Mouse (Mus musculus) forebrain, embryonic 13.5 days (tissue): ENCODE data around the gene Chd2. TPM values are rescaled to one million over a fixed set of nuclear protein-coding genes. Genes with fewer than 3 reads are reported as not detected.

Source experiments
- ATAC-seq: fragments of 200-750 bp; cut with Nextera tagmentation; 2 replicates; pipeline ENCODE4 v1.8.0; 2017
- H3K27ac ChIP-seq: fragments of 300-500 bp; sonication (generic); 2 replicates; pipeline ENCODE4 v1.5.1; 2015; ENCODE audit warnings: inconsistent platforms, mild to moderate bottlenecking, moderate library complexity
- H3K27me3 ChIP-seq: fragments of 300-500 bp; sonication (generic); 2 replicates; pipeline ENCODE4 v1.6.1; 2015; ENCODE audit warnings: mild to moderate bottlenecking, inconsistent platforms
- H3K36me3 ChIP-seq: fragments of 300-500 bp; sonication (generic); 2 replicates; pipeline ENCODE4 v1.6.1; 2015; ENCODE audit warnings: mild to moderate bottlenecking, inconsistent platforms; ENCODE audit not compliant: poor library complexity, severe bottlenecking
- H3K4me1 ChIP-seq: fragments of 300-500 bp; sonication (generic); 2 replicates; pipeline ENCODE4 v1.6.1; 2015; ENCODE audit warnings: inconsistent platforms
- H3K4me2 ChIP-seq: fragments of 300-500 bp; sonication (generic); 2 replicates; pipeline ENCODE4 v1.6.1; 2015; ENCODE audit warnings: inconsistent platforms, mild to moderate bottlenecking, moderate library complexity
- H3K4me3 ChIP-seq: fragments of 300-500 bp; sonication (generic); 2 replicates; pipeline ENCODE4 v1.5.1; 2015; ENCODE audit warnings: mild to moderate bottlenecking, inconsistent platforms
- H3K9ac ChIP-seq: fragments of 300-500 bp; sonication (generic); 2 replicates; pipeline ENCODE4 v1.6.1; 2015; ENCODE audit warnings: mild to moderate bottlenecking, inconsistent platforms
- H3K9me3 ChIP-seq: fragments of 300-500 bp; sonication (generic); replicated peaks from 2 replicates; pipeline ENCODE4 v1.6.1; 2016; ENCODE audit warnings: inconsistent platforms
- WGBS: fragments of 180-500 bp; shearing (Covaris S2); methylation state at CpG from one replicate; pipeline ENCODE4 v1.1.7; 2015; 5-methylcytosine and 5-hydroxymethylcytosine counted together
- polyA plus RNA-seq: library from polyadenylated mRNA; unstranded; fragments of >200 nt; fragmentation: Nextera tagmentation; extraction: Ambion mirVana; gene quantifications from 2 replicates; pipeline ENCODE4 v1.2.1, GENCODE M21; 2015

Gene Chd2
- polyA plus RNA-seq, 1 experiment from 2014 or later = 62.8 TPM

DNA sequence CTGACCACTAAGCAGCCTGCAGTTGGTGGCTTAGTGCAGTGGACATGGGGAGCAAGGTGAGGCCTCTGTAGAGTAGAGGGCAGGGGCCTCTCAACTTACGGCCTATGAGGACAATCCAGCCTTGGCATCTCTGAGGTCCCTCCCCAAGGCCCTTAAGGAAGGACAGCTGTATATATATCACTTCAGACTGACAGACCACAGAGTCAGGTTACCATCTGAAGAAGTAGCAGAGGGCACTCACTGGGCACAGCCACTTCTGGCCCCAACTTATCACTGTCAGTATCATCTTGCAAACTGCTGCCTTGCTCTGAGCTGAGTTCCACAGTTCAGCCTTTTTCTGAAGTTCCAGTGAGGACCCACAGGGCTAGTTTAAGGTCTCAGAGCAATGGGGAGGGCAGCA lies 139.0 kb downstream of the Chd2 start:
- H3K27ac ChIP-seq = no peak overlapping the region
- WGBS = 91% methylated on average over 1 of the region's 1 CpGs
- ATAC-seq = no peak
- H3K27me3 ChIP-seq = no peaks in the 10 kb centered on the region
- H3K4me3 ChIP-seq = no peak overlapping the region
- H3K9me3 ChIP-seq = 0 out of 2 replicates have a peak, but pooled peaks cover 10% of the 10 kb centered on the region
- H3K4me2 ChIP-seq = no peak overlapping the region
- peaks cover 59% of the 10 kb centered on the region for H3K4me1 ChIP-seq
- peaks cover 42% of the 10 kb centered on the region for H3K36me3 ChIP-seq
- peak overlapping the region; percentile 30 for H3K9ac ChIP-seq

DNA sequence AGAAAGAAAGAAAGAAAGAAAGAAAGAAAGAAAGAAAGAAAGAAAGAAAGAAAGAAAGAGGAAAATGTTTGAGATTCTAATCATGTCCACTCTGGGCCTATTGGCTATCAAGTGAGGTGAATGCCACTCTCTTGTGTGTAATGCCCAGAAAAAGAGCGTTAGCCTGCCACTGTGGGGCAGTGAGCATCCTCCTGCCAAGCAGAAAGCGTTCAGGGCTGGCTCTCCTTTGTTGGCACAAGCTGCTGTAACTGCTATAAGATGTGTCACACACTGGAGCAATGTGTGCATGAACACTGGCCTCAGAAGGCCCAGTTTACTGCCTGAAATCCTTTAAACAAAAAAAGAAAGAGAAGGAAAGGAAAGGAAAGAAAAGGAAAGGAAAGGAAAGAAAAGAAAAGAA lies 139.5 kb downstream of the Chd2 start:
- Histone ChIP-seq H3K9ac (no peak overlapping the region), H3K27ac (no peak overlapping the region), H3K4me2 (no peak overlapping the region), H3K36me3 (peaks cover 37% of the 10 kb centered on the region), H3K27me3 (no peaks in the 10 kb centered on the region), H3K9me3 (0 out of 2 replicates have a peak, but pooled peaks cover 10% of the 10 kb centered on the region), H3K4me3 (no peak overlapping the region), H3K4me1 (peaks cover 64% of the 10 kb centered on the region)
- ATAC-seq = no peak
- 8% methylated on average over 2 of the region's 2 CpGs for WGBS

DNA sequence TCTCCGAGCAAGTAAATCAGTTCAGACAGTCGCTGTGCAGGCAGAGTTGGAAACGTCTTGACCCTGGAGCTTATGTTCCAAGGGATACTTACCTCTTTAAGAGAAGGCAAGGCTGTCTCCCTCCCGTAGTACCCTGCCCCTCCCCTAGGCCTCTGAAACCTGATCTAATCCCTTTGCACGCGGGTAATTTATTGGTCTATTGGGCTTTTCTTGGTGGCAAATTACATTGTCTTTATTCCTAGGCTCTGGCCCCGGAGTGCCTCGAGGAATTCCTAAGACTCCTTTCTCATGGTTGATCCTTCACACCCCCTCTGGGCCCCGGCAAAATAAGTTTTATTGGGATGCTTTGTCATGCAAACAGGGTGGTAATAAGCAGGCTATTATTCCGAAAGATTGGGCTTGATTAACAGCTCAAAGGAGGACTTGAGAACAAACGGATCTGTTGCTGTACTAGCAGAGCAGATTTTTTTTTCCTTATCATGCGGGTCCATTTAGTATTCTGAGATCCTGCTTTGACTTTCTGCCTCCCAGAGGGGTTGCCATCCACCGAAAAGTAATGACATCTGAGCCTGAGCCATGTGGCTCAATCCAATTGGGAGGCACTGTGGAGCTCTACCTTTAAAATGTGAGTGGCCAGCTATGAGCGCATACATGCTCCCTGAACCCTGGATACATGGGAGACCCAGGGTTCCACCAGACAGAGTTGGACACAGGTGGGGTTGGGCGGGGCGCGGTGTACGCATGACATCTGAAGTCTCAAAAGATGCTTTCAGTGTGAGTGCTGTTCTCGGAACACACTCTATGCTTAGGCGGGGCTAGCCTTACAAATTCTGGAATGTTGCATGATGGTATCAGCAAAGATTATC lies 141.3 kb downstream of the Chd2 start:
- Histone ChIP-seq H3K27me3 (no peaks in the 10 kb centered on the region), H3K4me1 (peaks cover 81% of the 10 kb centered on the region), H3K27ac (peak overlapping the region; percentile 84), H3K36me3 (peaks cover 19% of the 10 kb centered on the region), H3K9me3 (no peaks in the 10 kb centered on the region), H3K4me3 (peak overlapping the region; percentile 35), H3K9ac (peak overlapping the region; percentile 43), H3K4me2 (peak overlapping the region; percentile 58)
- 2% methylated on average over 20 of the region's 20 CpGs for WGBS
- peak; percentile 79 for ATAC-seq

DNA sequence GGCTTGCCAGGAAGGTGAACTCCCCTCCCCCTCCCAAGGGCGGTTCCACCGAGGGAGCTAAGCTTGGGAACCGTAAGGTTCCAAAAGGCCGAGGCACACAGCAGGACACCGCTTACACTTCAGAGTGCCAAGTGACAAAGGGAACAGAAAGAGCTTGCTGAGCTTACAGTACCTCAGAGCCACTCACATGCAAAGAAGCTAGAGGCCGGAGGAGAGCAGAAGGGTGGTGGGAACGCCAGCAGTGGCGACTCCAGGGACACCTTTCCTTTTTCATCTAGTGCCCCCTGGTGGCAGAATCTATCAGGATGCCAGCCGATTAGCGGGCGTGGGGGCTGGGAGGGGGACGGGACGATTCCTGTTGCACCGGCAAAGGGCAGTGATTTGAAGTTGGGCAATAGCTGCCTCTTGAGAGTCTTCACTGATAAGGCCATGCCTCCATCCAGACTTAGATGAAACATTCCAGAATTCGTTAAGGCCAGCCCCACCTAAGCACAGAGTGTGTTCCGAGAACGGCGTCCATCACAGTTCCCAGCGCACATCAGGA lies 142.1 kb downstream of the Chd2 start:
- ATAC-seq = peak; percentile 75
- peak overlapping the region; percentile 58 for H3K4me2 ChIP-seq
- H3K27me3 ChIP-seq = no peaks in the 10 kb centered on the region
- H3K27ac ChIP-seq = peak overlapping the region; percentile 84
- WGBS = under 1% methylated on average over 19 of the region's 19 CpGs
- peak overlapping the region; percentile 43 for H3K9ac ChIP-seq
- peaks cover 17% of the 10 kb centered on the region for H3K36me3 ChIP-seq
- H3K9me3 ChIP-seq = no peaks in the 10 kb centered on the region
- H3K4me1 ChIP-seq = peaks cover 86% of the 10 kb centered on the region
- H3K4me3 ChIP-seq = peak overlapping the region; percentile 35

DNA sequence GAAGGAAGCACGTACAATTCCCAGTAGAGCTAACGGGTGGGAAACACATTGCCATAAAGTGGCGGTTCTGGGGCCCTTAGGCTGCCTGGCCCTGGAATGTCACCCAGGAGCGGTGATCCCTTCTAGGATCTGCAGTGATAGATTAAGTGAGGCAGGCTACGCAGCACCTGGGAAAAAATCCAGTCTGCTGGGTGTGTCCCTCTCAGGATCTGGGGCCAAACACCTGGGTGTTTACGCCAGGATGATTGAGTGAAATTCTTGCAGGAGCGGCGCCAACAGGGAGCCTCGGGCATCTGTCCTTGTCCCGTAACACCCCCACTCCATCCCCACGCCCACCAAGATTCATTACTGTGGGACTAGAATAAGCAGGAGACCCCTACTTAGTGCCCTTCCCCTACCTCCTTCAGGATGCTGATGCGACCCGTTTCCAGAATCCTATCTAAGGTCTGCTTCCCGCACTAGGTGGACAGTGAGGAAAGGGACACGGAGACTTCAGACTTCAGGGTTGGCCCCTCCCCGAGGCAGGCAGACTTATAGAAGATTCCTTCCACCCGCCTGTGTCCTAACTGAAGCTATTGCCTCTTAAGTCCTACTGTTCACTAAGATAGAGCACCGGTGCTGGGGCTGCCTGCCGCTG lies 142.7 kb downstream of the Chd2 start:
- H3K4me2 ChIP-seq = peak overlapping the region; percentile 58
- 4% methylated on average over 19 of the region's 19 CpGs for WGBS
- peaks cover 92% of the 10 kb centered on the region for H3K4me1 ChIP-seq
- H3K27ac ChIP-seq = peak overlapping the region; percentile 84
- no peaks in the 10 kb centered on the region for H3K27me3 ChIP-seq
- H3K4me3 ChIP-seq = peak overlapping the region; percentile 35
- peaks cover 11% of the 10 kb centered on the region for H3K36me3 ChIP-seq
- ATAC-seq = peak; percentile 2; the same call in 1 of the 2 replicates
- H3K9me3 ChIP-seq = no peaks in the 10 kb centered on the region
- H3K9ac ChIP-seq = peak overlapping the region; percentile 37

DNA sequence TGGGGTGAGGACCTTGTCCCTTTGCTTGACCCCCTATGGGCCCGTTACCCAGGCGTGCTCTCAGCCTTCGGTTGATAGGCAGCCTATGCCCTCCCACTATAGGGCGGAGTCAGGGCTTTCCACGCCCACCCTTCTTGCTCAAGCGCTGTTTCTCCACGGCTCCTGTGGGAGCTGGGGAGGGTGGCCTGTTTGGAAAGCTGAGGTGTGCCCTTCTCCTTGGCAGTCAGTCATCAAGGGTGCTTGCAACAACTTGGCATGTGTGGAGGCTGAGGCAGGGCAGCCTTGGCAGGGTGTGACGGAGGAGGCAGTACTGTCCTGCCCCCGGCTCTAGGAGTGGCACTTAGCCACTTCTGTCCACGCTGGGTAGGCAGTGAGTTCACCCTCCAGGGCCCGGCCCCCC lies 143.3 kb downstream of the Chd2 start:
- Histone ChIP-seq H3K27me3 (no peaks in the 10 kb centered on the region), H3K4me1 (peaks cover 93% of the 10 kb centered on the region)
- WGBS = 4% methylated on average over 11 of the region's 11 CpGs

DNA sequence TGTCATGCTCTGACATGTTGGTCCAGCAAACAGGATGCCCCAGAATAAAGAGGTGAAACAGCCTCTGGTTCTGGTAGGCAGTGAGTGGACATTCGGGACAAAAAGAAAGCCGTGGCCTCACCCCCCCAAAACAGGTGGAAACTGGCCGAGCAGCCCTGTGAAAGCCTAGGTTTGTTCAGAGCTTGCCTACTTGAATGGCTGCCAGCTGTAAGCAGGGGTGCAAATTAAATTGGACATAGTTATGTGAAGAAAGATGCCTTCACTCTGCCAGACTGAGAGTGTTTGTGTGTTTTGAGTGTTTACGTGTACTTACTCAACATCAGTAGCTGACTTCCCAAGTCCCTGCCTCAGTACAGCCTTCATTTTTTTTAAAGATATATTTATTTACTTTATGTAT lies 147.6 kb downstream of the Chd2 start:
- peak overlapping the region; percentile 91 for H3K9ac ChIP-seq
- 33% methylated on average over 4 of the region's 4 CpGs for WGBS

More for the DNA sequence above, 143.3 kb downstream of the Chd2 start:
- Histone ChIP-seq H3K4me3 (peak overlapping the region; percentile 35), H3K9me3 (no peaks in the 10 kb centered on the region), H3K36me3 (peaks cover 5% of the 10 kb centered on the region), H3K27ac (peak overlapping the region; percentile 84), H3K4me2 (peak overlapping the region; percentile 58), H3K9ac (peak overlapping the region; percentile 37)
- peak; percentile 36; the same call in 1 of the 2 replicates for ATAC-seq

DNA sequence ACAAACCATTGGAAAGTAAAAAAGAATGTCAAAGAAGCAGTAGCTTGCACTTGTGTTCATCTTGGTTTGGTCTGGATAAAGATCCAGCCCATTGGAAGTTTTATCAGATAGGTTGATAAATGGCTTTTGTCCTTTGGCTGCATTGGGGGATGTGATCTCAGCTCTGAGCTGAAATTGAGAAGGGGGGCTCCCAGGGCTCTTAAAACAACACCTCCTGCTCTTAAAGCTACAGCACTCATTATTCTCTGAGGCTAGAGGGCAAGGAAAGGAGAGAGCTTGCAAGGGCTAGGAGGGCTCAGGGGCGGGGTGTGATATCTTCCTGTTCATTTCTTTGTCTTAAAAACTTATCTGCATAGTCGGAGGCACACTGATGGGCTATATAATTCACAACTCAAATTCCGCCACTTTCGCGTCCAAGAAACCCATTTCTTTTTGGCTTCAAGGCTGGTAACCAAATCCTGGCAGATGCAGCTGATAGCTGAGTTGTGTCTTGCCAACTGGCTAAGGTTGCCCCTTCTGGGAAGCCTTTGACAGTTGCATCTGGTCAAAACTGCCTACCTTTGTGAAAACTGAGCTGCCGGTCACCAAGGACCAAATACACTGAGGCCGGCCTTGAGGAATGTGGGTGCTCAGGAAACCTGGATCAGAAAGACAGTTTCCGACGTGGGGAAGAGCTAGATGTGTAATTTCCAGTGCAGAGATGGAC lies 148.2 kb downstream of the Chd2 start:
- Histone ChIP-seq H3K36me3 (peaks cover 7% of the 10 kb centered on the region), H3K4me3 (peak overlapping the region; percentile 64), H3K4me1 (peaks cover 91% of the 10 kb centered on the region), H3K27me3 (no peaks in the 10 kb centered on the region), H3K9ac (peak overlapping the region; percentile 91), H3K4me2 (peak overlapping the region; percentile 84), H3K27ac (peak overlapping the region; percentile 86), H3K9me3 (no peaks in the 10 kb centered on the region)
- ATAC-seq = no peak
- WGBS = 30% methylated on average over 9 of the region's 9 CpGs

More for the DNA sequence above, 147.6 kb downstream of the Chd2 start:
- Histone ChIP-seq H3K4me2 (peak overlapping the region; percentile 84), H3K4me1 (peaks cover 91% of the 10 kb centered on the region), H3K4me3 (peak overlapping the region; percentile 64), H3K27ac (peak overlapping the region; percentile 86), H3K36me3 (peaks cover 5% of the 10 kb centered on the region; the same call in 1 of the 2 replicates), H3K27me3 (no peaks in the 10 kb centered on the region), H3K9me3 (no peaks in the 10 kb centered on the region)
- ATAC-seq = no peak

DNA sequence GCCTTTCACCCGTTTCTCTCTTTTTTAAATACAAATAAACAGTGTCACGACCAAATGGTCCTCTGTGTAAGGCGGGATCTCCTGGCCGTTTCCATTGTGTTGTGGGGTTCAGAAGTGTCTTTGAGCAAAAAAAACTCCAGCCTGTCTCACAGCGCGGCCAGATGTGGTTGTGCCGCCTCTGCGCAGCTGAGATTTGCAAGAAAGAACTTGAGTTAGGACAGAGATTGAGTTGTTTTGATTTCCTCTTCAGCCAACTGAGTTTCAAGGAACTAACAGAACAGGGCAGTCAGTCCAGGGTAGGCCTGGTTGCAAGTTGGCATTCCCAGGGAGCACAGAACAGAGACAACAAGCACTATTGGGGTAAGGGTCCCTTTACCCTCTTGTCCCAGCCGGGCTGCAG lies 149.3 kb downstream of the Chd2 start:
- H3K9me3 ChIP-seq = no peaks in the 10 kb centered on the region
- 0% methylated on average over 9 of the region's 9 CpGs for WGBS
- peak overlapping the region; percentile 86 for H3K27ac ChIP-seq
- ATAC-seq = no peak
- peak overlapping the region; percentile 91 for H3K9ac ChIP-seq
- H3K4me1 ChIP-seq = peaks cover 86% of the 10 kb centered on the region
- H3K27me3 ChIP-seq = no peaks in the 10 kb centered on the region
- H3K4me3 ChIP-seq = peak overlapping the region; percentile 64
- H3K36me3 ChIP-seq = peaks cover 14% of the 10 kb centered on the region
- H3K4me2 ChIP-seq = peak overlapping the region; percentile 84

DNA sequence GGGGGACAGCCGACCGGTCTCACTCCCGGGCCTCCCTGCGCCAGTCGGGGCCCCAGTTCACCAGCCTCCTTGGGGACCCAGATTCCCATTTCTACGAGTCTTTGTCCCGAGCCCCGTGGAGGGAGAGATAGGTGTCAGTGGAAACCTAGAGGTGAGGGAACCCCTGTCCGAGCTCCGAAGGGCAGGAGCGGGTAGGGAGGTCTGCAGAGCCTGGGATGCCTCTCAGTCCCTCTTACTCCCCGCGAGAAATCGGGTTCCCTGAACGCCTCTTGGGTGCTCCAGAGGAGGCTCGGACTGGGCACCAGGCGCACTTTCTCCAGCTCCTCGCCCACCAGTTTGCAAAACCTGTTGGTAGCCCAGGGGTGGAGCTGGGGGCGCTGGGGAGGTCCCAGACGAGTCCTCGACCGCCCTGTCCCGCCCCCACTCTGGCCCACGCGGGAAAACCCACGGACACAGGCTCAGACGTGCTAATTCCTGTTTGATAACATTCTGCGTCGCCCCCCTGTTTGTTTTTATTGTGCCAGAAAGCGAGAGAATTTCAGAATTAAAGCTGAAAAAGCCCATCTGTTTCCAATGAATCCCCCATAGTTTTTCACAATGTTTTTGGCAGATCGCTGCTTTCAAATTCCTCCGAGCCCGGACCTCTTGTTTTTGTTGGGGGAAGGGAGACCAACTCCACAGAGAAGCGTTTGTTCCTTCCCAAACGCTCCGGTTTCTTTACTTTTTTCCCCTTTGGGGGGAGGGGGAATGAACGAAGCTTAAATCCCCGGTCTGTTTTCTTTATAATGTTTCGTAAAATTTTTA lies 149.9 kb downstream of the Chd2 start:
- H3K4me1 ChIP-seq = peaks cover 87% of the 10 kb centered on the region
- no peaks in the 10 kb centered on the region for H3K27me3 ChIP-seq

DNA sequence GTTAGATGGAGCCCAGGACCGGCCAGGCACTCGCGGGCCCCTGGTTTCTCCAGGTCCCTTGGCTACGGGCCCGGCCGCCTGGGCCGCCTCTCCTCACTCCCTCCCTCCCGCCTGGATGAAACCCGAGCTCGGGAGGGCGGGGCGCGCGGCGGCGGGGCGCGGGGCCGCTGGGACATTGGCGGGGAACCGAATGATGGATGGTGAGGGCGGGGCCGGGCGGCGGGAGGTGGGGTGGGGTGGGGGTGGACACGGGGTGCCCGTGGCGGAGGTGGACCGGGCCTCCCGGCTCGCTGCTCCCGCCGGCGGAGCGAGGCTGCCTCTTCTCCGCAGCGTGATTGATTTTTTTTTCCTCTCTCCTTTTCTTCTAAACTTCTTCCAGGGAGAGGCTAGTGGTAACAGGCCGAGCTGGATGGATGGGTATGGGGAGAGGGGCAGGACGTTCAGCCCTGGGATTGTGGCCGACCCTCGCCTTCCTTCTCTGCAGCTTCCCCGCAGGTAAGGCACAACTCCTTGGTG lies 150.6 kb downstream of the Chd2 start:
- Histone ChIP-seq H3K4me1 (peaks cover 87% of the 10 kb centered on the region), H3K4me3 (peak overlapping the region; percentile 64), H3K36me3 (peaks cover 14% of the 10 kb centered on the region), H3K9ac (peak overlapping the region; percentile 91), H3K27ac (peak overlapping the region; percentile 86), H3K27me3 (no peaks in the 10 kb centered on the region), H3K9me3 (no peaks in the 10 kb centered on the region), H3K4me2 (peak overlapping the region; percentile 84)
- WGBS = under 1% methylated on average over 21 of the region's 42 CpGs
- ATAC-seq = peak; percentile 76

More for the DNA sequence above, 149.9 kb downstream of the Chd2 start:
- Histone ChIP-seq H3K4me3 (peak overlapping the region; percentile 64), H3K4me2 (peak overlapping the region; percentile 84), H3K27ac (peak overlapping the region; percentile 86), H3K9ac (peak overlapping the region; percentile 91), H3K9me3 (no peaks in the 10 kb centered on the region), H3K36me3 (peaks cover 14% of the 10 kb centered on the region)
- peak; percentile 14 for ATAC-seq
- WGBS = 0% methylated on average over 39 of the region's 39 CpGs
